Mouse (Mus musculus) ES-E14 (cell line): ENCODE results near the gene Capn2. TPM values are rescaled to one million over a fixed set of nuclear protein-coding genes. Genes with fewer than 3 reads are reported as not detected.

Experiments used
- DNase-seq: peaks from one replicate; pipeline ENCODE4 v3.0.0-alpha.2; 2013; ENCODE audit warnings: low read depth, low spot score
- H3K27ac ChIP-seq: 2 replicates; pipeline ENCODE4 v1.5.1; 2012; ENCODE audit warnings: low read depth, mild to moderate bottlenecking, low read length, moderate library complexity, mixed read lengths; ENCODE audit not compliant: poor library complexity, insufficient read depth, severe bottlenecking
- H3K36me3 ChIP-seq: 2 replicates; pipeline ENCODE4 v1.6.1; 2012; ENCODE audit warnings: mild to moderate bottlenecking, low read length, moderate library complexity, mixed read lengths; ENCODE audit not compliant: control insufficient read depth, poor library complexity, insufficient read depth, severe bottlenecking
- H3K4me1 ChIP-seq, 2 experiments: fragments of 150-350 bp in 1 of 2; sonication (generic) in 1 of 2; 2 replicates each; pipeline ENCODE4 v1.6.1; 2012; ENCODE audit warnings: low read length in 2 of 2, mild to moderate bottlenecking in 1 of 2, mixed read lengths in 1 of 2; ENCODE audit not compliant: control insufficient read depth in 2 of 2, insufficient read depth in 2 of 2, poor library complexity in 1 of 2
- H3K4me3 ChIP-seq, 2 experiments: fragments of 150-350 bp in 1 of 2; sonication (generic) in 1 of 2; 2 replicates each; pipeline ENCODE4 v1.5.1; 2012; ENCODE audit warnings: low read length in 2 of 2, low read depth in 1 of 2, mild to moderate bottlenecking in 1 of 2, mixed read lengths in 1 of 2; ENCODE audit not compliant: insufficient read depth in 1 of 2, poor library complexity in 1 of 2, severe bottlenecking in 1 of 2
- H3K9ac ChIP-seq: 2 replicates; pipeline ENCODE4 v1.6.1; 2012; ENCODE audit warnings: low read depth, mild to moderate bottlenecking, low read length, mixed read lengths; ENCODE audit not compliant: poor library complexity, insufficient read depth, severe bottlenecking
- H3K9me3 ChIP-seq: fragments of 150-350 bp; sonication (generic); 2 replicates; pipeline ENCODE4 v1.6.1; 2012; ENCODE audit warnings: low read depth, mild to moderate bottlenecking, low read length; ENCODE audit not compliant: control insufficient read depth, insufficient read depth
- CHD2 ChIP-seq: IDR thresholded peaks from 2 replicates; pipeline ENCODE4 v1.6.1; 2014; ENCODE audit warnings: mild to moderate bottlenecking, low read depth, low read length, inconsistent platforms
- HCFC1 ChIP-seq: IDR thresholded peaks from 2 replicates; pipeline ENCODE4 v1.6.1; 2012; ENCODE audit warnings: low read length, inconsistent platforms, borderline replicate concordance; ENCODE audit not compliant: insufficient read depth
- MAFK ChIP-seq: IDR thresholded peaks from 2 replicates; pipeline ENCODE4 v1.6.1; 2014; ENCODE audit warnings: mild to moderate bottlenecking, low read depth, low read length, inconsistent platforms; ENCODE audit not compliant: insufficient read depth
- ZC3H11A ChIP-seq: IDR thresholded peaks from 2 replicates; pipeline ENCODE4 v1.6.1; 2012; ENCODE audit warnings: low read depth, mild to moderate bottlenecking, inconsistent platforms, low read length, borderline replicate concordance
- ZNF384 ChIP-seq: IDR thresholded peaks from 2 replicates; pipeline ENCODE4 v1.6.1; 2012; ENCODE audit warnings: low read depth, low read length, inconsistent platforms
- in situ Hi-C, 2 experiments: fragments of 600-800 bp; cut with MboI; formaldehyde crosslinking; loops; one replicate each; pipeline ENCODE4 v1.15.1; 2025; ENCODE audit warnings: low sequenced_read_pairs in 2 of 2, inconsistent platforms in 1 of 2; ENCODE audit not compliant: unreplicated experiment in 2 of 2
- total RNA-seq: library from RNA; depleted of rRNA; stranded (reverse); fragments of 300-350 nt; gene quantifications from 2 replicates; pipeline ENCODE4 v1.2.3, GENCODE M21; 2012

Capn2 gene
- total RNA-seq, 1 experiment, result 72.3 TPM

DNA sequence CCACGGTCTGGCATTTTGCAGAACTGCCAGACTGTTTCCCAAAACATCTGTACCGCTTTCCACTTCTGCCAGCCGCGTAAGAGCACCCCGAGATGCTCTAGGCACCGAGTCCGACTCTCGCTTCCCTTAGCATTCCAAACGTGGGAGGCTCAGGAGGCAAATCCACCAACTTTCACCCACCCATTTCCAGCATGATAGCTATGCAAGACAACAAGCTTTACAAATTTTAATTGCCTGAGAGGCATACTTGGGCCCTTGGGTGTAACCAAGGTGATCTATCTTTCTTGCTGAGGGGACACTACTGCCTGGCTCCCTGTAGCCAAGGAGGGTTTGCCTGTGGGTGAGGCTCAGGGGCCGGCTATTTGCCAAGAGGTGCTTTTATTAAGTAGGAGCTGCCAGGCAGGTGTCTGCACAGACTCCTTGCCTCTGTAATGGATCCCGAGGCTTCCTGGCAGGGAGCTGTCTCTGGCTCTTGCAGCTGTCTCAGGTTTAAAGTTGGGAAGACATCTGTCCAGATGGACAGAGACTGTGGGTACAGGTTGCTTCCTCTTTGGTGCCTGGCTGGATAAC, 44.6 kb upstream of the Capn2 start:
- H3K4me3 ChIP-seq, result no peak overlapping the region
- H3K36me3 ChIP-seq, result no peaks in the 10 kb centered on the region
- H3K27ac ChIP-seq, result no peak overlapping the region
- DNase-seq, result no peak
- H3K9ac ChIP-seq, result no peak overlapping the region
- peaks cover 4 to 6% of the 10 kb centered on the region in 2 experiments; a peak in 2 of 4 replicates for H3K4me1 ChIP-seq
- no peak for TF ChIP-seq HCFC1
- no peak for TF ChIP-seq MAFK
- TF ChIP-seq ZNF384, result no peak
- no peak for TF ChIP-seq ZC3H11A
- no peaks in the 10 kb centered on the region for H3K9me3 ChIP-seq
- in situ Hi-C loops, result loop anchor here in 1 of 2 experiments (25.0 kb wide), 1 partner anchor 700 kb away; no protein-coding TSS in a partner anchor

DNA sequence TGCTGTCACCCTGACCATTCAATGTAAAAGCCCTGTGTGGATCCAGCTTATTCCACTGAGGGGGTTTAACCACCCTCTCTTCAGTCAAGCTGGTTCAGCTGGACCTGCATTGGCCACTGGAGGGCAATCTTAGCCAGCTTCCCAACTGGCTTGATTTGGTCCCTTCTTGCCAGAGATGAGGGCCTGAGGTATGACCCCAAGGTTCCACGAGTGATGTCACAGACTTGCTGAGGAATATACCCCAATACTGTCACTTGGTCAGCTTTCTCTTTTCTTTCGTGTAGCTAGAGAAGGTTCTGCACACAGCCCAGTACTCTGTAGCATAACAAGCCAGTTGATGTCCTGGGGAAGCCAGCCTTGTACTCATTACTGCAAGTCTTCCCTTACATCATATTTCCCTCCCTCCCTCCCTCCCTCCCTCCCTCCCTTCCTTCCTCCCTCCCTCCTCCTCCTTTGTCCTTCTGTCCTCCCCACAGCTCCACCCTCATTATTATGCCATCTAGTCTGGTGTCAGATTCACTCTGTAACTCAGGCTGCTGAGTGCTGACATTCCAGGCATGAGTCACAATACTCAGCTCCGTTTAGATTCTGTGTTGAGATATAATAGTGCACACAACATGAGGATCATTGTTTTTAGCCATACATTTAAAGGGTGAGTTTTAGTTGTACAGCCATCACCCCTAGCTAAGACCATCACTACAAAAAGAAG, 43.1 kb upstream of the Capn2 start:
- in situ Hi-C loops, result loop anchor here in 1 of 2 experiments (25.0 kb wide), 1 partner anchor 702 kb away; no protein-coding TSS in a partner anchor
- Histone ChIP-seq H3K9me3 (no peaks in the 10 kb centered on the region), H3K36me3 (no peaks in the 10 kb centered on the region), H3K4me3 (no peak overlapping the region), H3K27ac (no peak overlapping the region), H3K9ac (no peak overlapping the region), H3K4me1 (peaks cover 4 to 6% of the 10 kb centered on the region in 2 experiments; a peak in 2 of 4 replicates)
- no peak for DNase-seq
- TF ChIP-seq HCFC1 (no peak), ZC3H11A (peak; percentile 53; the same call in 1 of the 2 replicates)

DNA sequence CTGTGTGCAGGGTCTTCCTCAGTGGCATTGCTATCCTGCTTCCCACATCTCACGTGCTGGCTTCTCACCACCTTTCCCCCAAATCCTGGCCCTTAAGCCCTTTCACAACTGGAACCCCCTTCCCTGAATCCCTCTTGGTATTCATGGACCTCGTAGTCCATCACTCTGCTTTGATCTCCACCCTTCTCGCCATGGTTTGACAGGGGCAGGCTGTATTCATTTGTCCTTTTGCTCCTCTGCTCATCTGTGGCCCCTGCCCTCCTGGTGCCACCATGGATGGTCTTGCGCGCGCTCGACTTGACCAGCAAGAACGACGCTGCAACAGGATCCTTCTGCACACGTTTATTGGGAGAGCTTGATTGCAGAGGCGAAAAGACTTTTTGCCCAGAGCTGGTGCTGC, 42.1 kb upstream of the Capn2 start:
- in situ Hi-C loops, result loop anchor here in 1 of 2 experiments (25.0 kb wide), 1 partner anchor 703 kb away; no protein-coding TSS in a partner anchor
- Histone ChIP-seq H3K27ac (no peak overlapping the region), H3K9me3 (no peaks in the 10 kb centered on the region), H3K36me3 (no peaks in the 10 kb centered on the region), H3K4me1 (peaks cover 4 to 6% of the 10 kb centered on the region in 2 experiments; a peak in 2 of 4 replicates), H3K9ac (no peak overlapping the region), H3K4me3 (no peak overlapping the region)
- no peak for DNase-seq
- no peak for TF ChIP-seq CHD2
- TF ChIP-seq ZC3H11A, result no peak
- TF ChIP-seq MAFK, result no peak
- TF ChIP-seq ZNF384, result no peak
- no peak for TF ChIP-seq HCFC1

DNA sequence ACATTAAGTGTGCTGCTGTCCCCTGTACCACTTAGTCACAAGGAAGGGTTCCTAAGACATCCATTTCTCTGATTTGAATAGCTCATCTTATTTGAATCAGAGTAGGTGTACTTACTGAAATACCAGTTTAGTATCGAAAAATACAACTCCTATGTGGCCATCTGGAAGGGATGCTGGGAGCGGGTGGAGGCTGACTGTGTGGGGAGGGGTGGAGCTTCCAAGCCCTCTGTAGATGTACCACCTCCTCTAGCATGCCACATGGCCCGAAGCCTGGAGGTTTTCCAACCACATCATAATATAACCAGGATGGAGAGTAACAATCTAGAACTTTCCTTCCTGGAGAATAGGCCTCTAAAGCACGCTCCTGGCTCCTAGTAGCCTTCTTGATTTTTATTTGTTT, 40.9 kb upstream of the Capn2 start:
- H3K4me1 ChIP-seq, result peaks cover 0 to 3% of the 10 kb centered on the region in 2 experiments; a peak in 2 of 4 replicates
- H3K9me3 ChIP-seq, result no peaks in the 10 kb centered on the region
- no peak for TF ChIP-seq HCFC1
- no peak for DNase-seq
- no peak overlapping the region for H3K9ac ChIP-seq
- in situ Hi-C loops, result loop anchor here in 1 of 2 experiments (25.0 kb wide), 1 partner anchor 704 kb away; no protein-coding TSS in a partner anchor
- H3K27ac ChIP-seq, result no peak overlapping the region
- H3K4me3 ChIP-seq, result no peak overlapping the region
- H3K36me3 ChIP-seq, result no peaks in the 10 kb centered on the region
